Mouse (Mus musculus): Measurements from ENCODE around the gene Cnnm2. TPM values are rescaled to one million over a fixed set of nuclear protein-coding genes. Genes with fewer than 3 reads are reported as not detected.
A peak's percentile ranks its signal among the peaks of the same experiment; 100 is the strongest.
"Not testable (repeated sequence)": the region's sequence is repeated elsewhere in the genome, so short reads cannot be mapped to it uniquely, and the experiment has no call there.

The Cnnm2 gene
- total RNA-seq, 2 experiments from 2014 or later = 2.4 to 6.9 TPM

- not testable (repeated sequence) for ATAC-seq (ENCODE audit: poor library complexity, severe bottlenecking)
Measured at GRCm38 (mm10) chr19:46759909-46760308, 1.5 kb upstream of the Cnnm2 start.

- peak; percentile 68 for ATAC-seq (ENCODE audit: poor library complexity, severe bottlenecking)
Measured at GRCm38 (mm10) chr19:46760375-46761160, 828 bp upstream of the Cnnm2 start.

GRCm38 (mm10) chr19:46761971-46762290, 535 bp downstream of the Cnnm2 start:
- no peak for ATAC-seq (ENCODE audit: poor library complexity, severe bottlenecking)

DNA sequence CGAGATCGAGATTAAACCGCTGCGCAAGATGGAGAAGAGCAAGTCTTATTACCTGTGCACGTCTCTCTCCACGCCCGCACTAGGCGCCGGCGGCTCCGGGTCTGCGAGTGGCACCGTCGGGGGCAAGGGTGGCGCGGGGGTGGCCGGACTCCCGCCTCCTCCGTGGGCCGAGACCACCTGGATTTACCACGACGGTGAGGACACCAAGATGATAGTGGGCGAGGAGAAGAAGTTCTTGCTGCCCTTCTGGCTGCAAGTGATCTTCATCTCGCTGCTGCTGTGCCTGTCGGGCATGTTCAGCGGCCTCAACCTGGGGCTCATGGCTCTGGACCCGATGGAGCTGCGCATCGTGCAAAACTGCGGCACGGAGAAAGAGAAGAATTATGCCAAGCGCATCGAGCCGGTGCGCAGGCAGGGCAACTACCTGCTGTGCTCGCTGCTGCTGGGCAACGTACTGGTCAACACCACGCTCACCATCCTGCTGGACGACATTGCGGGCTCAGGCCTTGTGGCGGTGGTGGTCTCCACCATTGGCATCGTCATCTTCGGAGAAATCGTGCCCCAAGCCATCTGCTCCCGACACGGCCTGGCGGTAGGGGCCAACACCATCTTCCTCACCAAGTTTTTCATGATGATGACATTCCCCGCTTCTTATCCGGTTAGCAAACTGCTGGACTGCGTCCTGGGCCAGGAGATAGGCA, 1.0 kb downstream of the Cnnm2 start:
- ATAC-seq (ENCODE audit: poor library complexity, severe bottlenecking) = no peak

- ATAC-seq (ENCODE audit: poor library complexity, severe bottlenecking) = no peak
Measured at GRCm38 (mm10) chr19:46762992-46763342, 1.6 kb downstream of the Cnnm2 start.

- ATAC-seq (ENCODE audit: poor library complexity, severe bottlenecking) = no peak
Measured at GRCm38 (mm10) chr19:46763356-46763755, 2.0 kb downstream of the Cnnm2 start.

GRCm38 (mm10) chr19:46763932-46764762, 2.8 kb downstream of the Cnnm2 start:
- ATAC-seq (ENCODE audit: poor library complexity, severe bottlenecking) = no peak

DNA sequence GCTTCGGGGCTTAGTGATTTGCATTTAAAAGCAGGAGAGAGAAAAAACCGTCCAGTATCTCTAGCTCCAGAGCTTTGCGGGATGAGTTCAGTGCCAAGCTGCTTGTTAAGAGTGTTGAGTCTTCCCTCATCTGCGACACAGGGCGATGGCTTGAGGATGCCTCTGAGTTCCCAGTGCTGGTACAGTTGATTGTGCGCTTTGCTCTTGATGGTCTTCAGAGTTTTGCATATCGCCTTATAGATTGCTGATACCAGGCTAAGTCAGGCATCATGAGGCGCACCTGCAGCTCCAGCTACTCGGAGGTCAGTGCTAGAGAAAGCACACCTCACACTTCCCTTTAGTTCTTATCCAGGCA, 3.3 kb downstream of the Cnnm2 start:
- ATAC-seq (ENCODE audit: poor library complexity, severe bottlenecking) = no peak

DNA sequence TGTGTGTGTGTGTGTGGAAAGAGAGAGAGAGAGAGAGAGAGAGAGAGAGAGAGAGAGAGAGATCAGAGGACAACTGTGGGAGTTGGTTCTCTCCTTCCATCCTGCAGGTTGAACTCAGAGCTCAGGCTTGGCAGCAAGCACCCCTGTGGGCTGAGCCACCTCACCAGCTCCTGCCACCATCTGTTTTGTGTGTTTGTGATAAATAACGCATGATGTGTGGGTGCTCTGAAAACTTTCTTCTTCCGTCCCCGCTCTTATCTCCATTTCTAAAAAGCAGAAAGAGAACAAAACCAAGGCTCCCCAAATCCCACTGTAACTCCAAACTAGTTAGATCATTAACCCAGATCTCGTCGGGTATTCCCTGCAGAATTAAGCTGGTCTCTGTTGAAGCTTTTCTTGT, 4.7 kb downstream of the Cnnm2 start:
- no peak for ATAC-seq (ENCODE audit: poor library complexity, severe bottlenecking)

DNA sequence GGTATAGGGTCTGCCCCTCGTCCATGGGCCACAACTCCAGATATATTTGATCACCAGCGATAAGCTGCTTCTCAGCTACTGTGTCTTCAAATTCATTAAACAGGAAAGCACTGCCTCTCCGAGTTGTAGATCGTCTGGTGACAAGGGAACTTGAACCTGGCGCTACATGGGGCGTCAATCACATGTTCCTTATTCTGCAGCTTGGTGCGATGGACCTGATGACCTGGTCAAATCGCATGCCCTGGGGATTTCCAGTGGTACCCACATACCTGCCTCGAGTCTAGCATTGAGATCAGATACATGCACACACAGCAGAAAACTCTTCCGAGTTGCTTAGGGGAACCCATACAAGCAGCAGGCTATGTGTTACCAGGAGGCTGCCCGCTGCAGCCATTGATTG, 8.4 kb downstream of the Cnnm2 start:
- no peak for ATAC-seq (ENCODE audit: poor library complexity, severe bottlenecking)

DNA sequence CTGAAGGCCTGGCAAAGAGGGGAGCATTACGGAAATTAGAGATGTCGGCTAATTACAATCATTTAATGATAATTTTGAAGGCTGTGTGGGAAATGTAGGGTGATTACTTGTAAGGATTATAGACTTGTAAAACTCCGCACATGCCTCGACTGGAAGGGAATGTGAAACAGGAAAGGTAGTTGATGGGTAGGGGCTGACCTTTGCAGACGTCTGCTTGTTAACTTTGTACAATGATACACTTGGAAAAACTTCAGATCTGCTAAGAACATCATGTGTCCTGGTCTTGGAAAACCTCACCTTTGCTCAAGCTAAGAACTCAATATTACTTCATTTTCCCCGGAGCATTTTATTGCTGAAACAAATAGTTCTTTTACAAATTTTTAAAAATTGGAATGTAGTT, 10.4 kb downstream of the Cnnm2 start:
- no peak for ATAC-seq (ENCODE audit: poor library complexity, severe bottlenecking)

DNA sequence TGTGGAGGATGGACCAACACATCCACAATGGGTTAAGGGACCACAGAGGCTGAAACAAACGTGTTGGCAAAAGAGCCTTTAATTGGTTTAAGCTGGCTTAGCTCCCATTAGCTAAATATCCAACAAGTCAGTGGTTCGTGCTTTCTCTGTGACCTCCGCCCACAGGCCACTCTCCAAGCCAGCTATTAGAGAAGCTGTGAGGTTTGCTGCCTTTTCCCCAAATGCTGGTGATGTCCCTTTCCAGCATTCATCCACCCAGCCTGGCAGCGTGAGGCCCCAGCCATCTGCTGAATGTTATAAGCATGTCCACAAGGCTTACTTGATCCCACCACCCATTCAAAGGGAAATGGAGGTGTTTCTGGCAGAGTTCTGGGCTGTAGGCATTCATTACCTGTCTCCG, 15.0 kb downstream of the Cnnm2 start:
- ATAC-seq (ENCODE audit: poor library complexity, severe bottlenecking) = no peak

DNA sequence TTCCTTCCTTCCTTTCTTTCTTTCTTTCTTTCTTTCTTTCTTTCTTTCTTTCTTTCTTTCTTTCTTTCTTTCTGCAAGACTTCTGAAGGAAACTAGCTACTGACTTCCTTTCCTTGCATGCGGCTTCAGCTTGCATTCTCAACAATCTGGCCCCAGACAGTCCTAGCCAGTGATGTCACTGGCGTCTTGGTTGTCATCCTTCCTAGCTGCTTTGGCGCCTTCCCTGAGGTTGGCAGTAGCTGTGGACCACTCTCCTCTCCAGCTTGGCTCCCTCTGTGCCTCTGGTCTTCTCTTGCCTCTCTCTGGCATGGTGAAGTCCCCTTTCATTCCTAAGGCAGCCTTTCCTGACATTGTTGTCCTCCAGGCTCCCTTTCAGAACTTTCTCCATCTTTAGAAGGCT, 15.5 kb downstream of the Cnnm2 start:
- no peak for ATAC-seq (ENCODE audit: poor library complexity, severe bottlenecking)

- no peak for ATAC-seq (ENCODE audit: poor library complexity, severe bottlenecking)
Measured at GRCm38 (mm10) chr19:46777928-46778680, 16.7 kb downstream of the Cnnm2 start.

DNA sequence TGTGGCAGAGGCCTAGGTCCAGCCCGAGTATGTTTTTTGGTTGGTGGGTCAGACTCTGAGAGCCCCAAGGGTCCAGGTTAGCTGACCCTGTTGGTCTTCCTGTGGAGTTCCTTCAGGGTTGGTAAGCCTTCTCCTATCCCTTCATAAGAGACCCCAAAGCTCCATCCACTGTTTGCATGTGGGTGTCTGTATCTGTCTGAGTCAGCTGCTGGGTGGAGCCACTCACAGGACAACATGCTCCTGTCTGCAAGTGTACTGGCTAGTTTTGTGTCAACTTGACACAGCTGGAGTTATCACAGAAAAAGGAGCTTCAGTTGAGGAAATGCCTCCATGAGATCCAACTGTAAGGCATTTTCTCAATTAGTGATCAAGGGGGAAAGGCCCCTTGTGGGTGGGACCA, 17.7 kb downstream of the Cnnm2 start:
- ATAC-seq (ENCODE audit: poor library complexity, severe bottlenecking) = not testable (repeated sequence)

DNA sequence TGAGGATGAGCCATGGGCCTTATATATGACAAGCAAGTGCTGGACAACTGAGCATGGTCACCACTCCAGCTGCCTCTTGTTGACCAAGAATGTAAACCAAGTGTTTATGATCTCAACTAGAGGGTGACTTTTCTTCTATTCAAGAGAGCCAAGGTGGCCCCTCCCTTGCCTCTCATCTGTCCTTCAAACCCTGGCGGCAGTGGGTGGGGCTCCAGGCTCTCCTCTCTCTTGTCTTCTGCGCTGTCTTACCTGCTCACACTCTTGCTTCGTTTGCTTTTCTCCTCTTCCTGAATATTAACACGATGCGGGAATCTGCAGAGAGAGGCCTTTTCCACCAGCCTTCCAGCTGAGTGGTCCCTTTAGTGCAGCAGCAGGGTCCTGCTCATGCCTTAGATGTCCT, 22.6 kb downstream of the Cnnm2 start:
- no peak for ATAC-seq (ENCODE audit: poor library complexity, severe bottlenecking)

GRCm38 (mm10) chr19:46784502-46784901, 23.1 kb downstream of the Cnnm2 start:
- no peak for ATAC-seq (ENCODE audit: poor library complexity, severe bottlenecking)

- ATAC-seq (ENCODE audit: poor library complexity, severe bottlenecking) = no peak
Measured at GRCm38 (mm10) chr19:46785633-46786032, 24.2 kb downstream of the Cnnm2 start.

- ATAC-seq (ENCODE audit: poor library complexity, severe bottlenecking) = no peak
Measured at GRCm38 (mm10) chr19:46789782-46790181, 28.4 kb downstream of the Cnnm2 start.

GRCm38 (mm10) chr19:46791360-46791759, 30.0 kb downstream of the Cnnm2 start:
- 0 out of 2 replicates have a peak, but pooled peaks have one; percentile 38 for ATAC-seq (ENCODE audit: poor library complexity, severe bottlenecking)

DNA sequence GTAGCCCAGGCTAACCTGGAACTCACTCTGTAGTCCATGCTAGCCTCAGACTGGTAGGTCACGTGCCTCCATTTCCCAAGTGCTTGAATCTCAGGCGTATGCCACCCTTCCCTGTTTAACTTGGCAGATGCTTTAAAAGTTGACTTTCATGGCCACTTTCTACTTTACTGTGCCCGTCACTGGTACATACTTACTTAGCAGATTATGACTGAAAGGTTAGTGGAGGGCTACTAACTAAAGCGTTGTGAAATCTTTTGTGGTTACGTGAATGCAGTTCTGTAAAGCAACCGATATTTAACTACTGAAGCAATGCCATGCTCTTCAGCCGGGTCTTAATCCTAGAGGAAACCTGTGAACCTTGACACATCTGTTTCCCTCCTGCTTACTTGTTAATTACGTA, 30.5 kb downstream of the Cnnm2 start:
- ATAC-seq (ENCODE audit: poor library complexity, severe bottlenecking) = no peak
